Mouse (Mus musculus): ENCODE data around the gene Pou5f1. TPM values are rescaled to one million over a fixed set of nuclear protein-coding genes. Genes with fewer than 3 reads are reported as not detected.

Gene Pou5f1
- polyA plus RNA-seq, 1 experiment from 2014 or later, result not detected

- WGBS, result 87% methylated on average over 9 of the region's 9 CpGs
- DNase-seq (ENCODE audit: low spot score), result no peak
- H3K27ac ChIP-seq (replicated peaks), result no peak overlapping the region
- no peak overlapping the region for H3K4me3 ChIP-seq
- no peaks in the 10 kb centered on the region for H3K27me3 ChIP-seq (ENCODE audit: low read depth, poor library complexity, severe bottlenecking)
- H3K4me1 ChIP-seq, result no peaks in the 10 kb centered on the region
- H3K36me3 ChIP-seq, result no peaks in the 10 kb centered on the region
- no peaks in the 10 kb centered on the region for H3K9me3 ChIP-seq (replicated peaks)
Observed at GRCm38 (mm10) chr17:35557351-35557750, 51.5 kb downstream of the Pou5f1 start.

GRCm38 (mm10) chr17:35558216-35558615, 52.4 kb downstream of the Pou5f1 start:
- Histone ChIP-seq H3K4me1 (no peaks in the 10 kb centered on the region), H3K27ac (replicated peaks) (no peak overlapping the region), H3K9me3 (replicated peaks) (no peaks in the 10 kb centered on the region), H3K36me3 (no peaks in the 10 kb centered on the region), H3K27me3 (ENCODE audit: low read depth, poor library complexity, severe bottlenecking) (no peaks in the 10 kb centered on the region), H3K4me3 (no peak overlapping the region)
- WGBS, result 64% methylated on average over 8 of the region's 8 CpGs
- DNase-seq (ENCODE audit: low spot score), result no peak

Other genes with a start within 250 kb of the Pou5f1 start
- 55.3 and 61.1 TPM in 2 replicates for gene H2-D1, start 243.3 kb upstream of the Pou5f1 start, polyA plus RNA-seq (2016; fragmentation: Nextera tagmentation; extraction: Ambion mirVana)
- gene H2-Q1, start 185.6 kb upstream of the Pou5f1 start, polyA plus RNA-seq (2016; fragmentation: Nextera tagmentation; extraction: Ambion mirVana), result not detected in 2 replicates
- 0.25 and 0.38 TPM in 2 replicates for gene H2-Q2, start 163.8 kb upstream of the Pou5f1 start, polyA plus RNA-seq (2016; fragmentation: Nextera tagmentation; extraction: Ambion mirVana)
- 2.9 and 3.1 TPM in 2 replicates for gene H2-Q4, start 126.4 kb upstream of the Pou5f1 start, polyA plus RNA-seq (2016; fragmentation: Nextera tagmentation; extraction: Ambion mirVana)
- 1.5 and 1.9 TPM in 2 replicates for gene H2-Q6, start 81.2 kb upstream of the Pou5f1 start, polyA plus RNA-seq (2016; fragmentation: Nextera tagmentation; extraction: Ambion mirVana)
- 16.0 and 17.5 TPM in 2 replicates for gene H2-Q7, start 66.9 kb upstream of the Pou5f1 start, polyA plus RNA-seq (2016; fragmentation: Nextera tagmentation; extraction: Ambion mirVana)
- 0.22 and 0.27 TPM in 2 replicates for gene H2-Q10, start 35.9 kb upstream of the Pou5f1 start, polyA plus RNA-seq (2016; fragmentation: Nextera tagmentation; extraction: Ambion mirVana)
- 56.7 and 58.8 TPM in 2 replicates for gene Tcf19, start 10.8 kb downstream of the Pou5f1 start, polyA plus RNA-seq (2016; fragmentation: Nextera tagmentation; extraction: Ambion mirVana)
- gene Cchcr1, start 11.1 kb downstream of the Pou5f1 start, polyA plus RNA-seq (2016; fragmentation: Nextera tagmentation; extraction: Ambion mirVana), result 23.4 and 23.6 TPM in 2 replicates
- 1.4 and 2.0 TPM in 2 replicates for gene Psors1c2, start 27.2 kb downstream of the Pou5f1 start, polyA plus RNA-seq (2016; fragmentation: Nextera tagmentation; extraction: Ambion mirVana)
- 0.07 and 0.10 TPM in 2 replicates for gene Cdsn, start 46.1 kb downstream of the Pou5f1 start, polyA plus RNA-seq (2016; fragmentation: Nextera tagmentation; extraction: Ambion mirVana)
- not detected in 2 replicates for gene 2300002M23Rik, start 61.4 kb downstream of the Pou5f1 start, polyA plus RNA-seq (2016; fragmentation: Nextera tagmentation; extraction: Ambion mirVana)
- not detected in 2 replicates for gene Sfta2, start 95.5 kb downstream of the Pou5f1 start, polyA plus RNA-seq (2016; fragmentation: Nextera tagmentation; extraction: Ambion mirVana)
- gene Gm9573, start 120.6 kb downstream of the Pou5f1 start, polyA plus RNA-seq (2016; fragmentation: Nextera tagmentation; extraction: Ambion mirVana), result not detected in 2 replicates
- gene Mucl3, start 137.7 kb downstream of the Pou5f1 start, polyA plus RNA-seq (2016; fragmentation: Nextera tagmentation; extraction: Ambion mirVana), result 0.17 and 0.22 TPM in 2 replicates
- gene Vars2, start 161.6 kb downstream of the Pou5f1 start, polyA plus RNA-seq (2016; fragmentation: Nextera tagmentation; extraction: Ambion mirVana), result 19.3 and 20.6 TPM in 2 replicates
- 50.1 and 52.3 TPM in 2 replicates for gene Gtf2h4, start 167.7 kb downstream of the Pou5f1 start, polyA plus RNA-seq (2016; fragmentation: Nextera tagmentation; extraction: Ambion mirVana)
- gene Ddr1, start 198.6 kb downstream of the Pou5f1 start, polyA plus RNA-seq (2016; fragmentation: Nextera tagmentation; extraction: Ambion mirVana), result 142 and 193 TPM in 2 replicates

Data from midbrain, embryonic 10.5 days (tissue).